17 mouse cellular contexts compared by ENCODE assay signal in the genomic region with DNA sequence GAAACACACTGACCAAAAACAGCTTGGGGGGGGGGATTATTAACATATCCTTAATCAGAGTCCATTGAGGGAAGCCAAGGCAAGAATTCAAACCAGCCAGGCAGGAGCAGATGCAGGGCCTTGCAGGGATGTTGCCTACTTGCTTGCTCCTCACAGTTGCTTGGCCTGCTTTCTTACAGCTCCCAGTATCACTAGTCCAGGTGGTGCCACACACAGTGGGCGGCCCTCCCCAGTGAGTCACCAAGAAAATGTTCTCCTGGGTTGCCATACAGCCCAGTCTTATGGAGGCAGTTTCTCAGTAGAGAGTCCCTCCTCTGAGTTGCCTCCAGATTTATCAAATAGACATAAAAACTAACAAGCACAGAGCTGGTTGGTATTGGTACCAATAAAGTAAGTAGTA. TPM values are rescaled to one million over a fixed set of nuclear protein-coding genes. Genes with fewer than 3 reads are reported as not detected.
DNase-seq lines count a peak whose midpoint lies in the region.
"Had no signal": no experiment of that assay in that cellular context is flagged by ENCODE, and none has a peak within 500 bp of the region (broad histone marks: within the 10 kb centered on the region; RNA-seq: fewer than 3 reads in every experiment).

No protein-coding gene starts in this region.

- peak; percentile 76 for DNase-seq in heart, adult 11 months
- DNase-seq in heart, adult 8-10 months (ENCODE audit: low spot score): no peak
- peak; percentile 45 to 51 for DNase-seq in left cerebral cortex, adult 18-20 months (ENCODE audit: low spot score in 2 of 2)
- DNase-seq in left cerebral cortex, adult 11 months (ENCODE audit: low spot score): no peak
- DNase-seq in brain, adult 2 months (ENCODE audit: low read depth, low spot score): peak; percentile 69
- peak; percentile 56 to 61 for DNase-seq in right cerebral cortex, adult 2 months (ENCODE audit: low spot score in 2 of 2)
- DNase-seq in adrenal gland, postnatal 4 days (ENCODE audit: low spot score in 2 of 2): no peak
- DNase-seq in gastrocnemius, postnatal 10 days: no peak
- DNase-seq: adrenal gland, postnatal 14 days; cerebellum, adult 9-11 months; gastrocnemius, postnatal 36 days; heart, postnatal 4 days; kidney, adult 9 months; kidney, postnatal 25 days; liver, embryonic 13.5 days; lung, adult 2 months; lung, postnatal 14 days had no signal

RNA-seq across cellular contexts. Expression of gene Rufy3, which starts 49.3 kb away (rescaled TPM):
- total RNA-seq in heart, adult 8-10 months (2022): 10 to 100 TPM; 12.8 to 16.1 (median 14.4) TPM
- total RNA-seq in left cerebral cortex, adult 18-20 months (2021): 100 to 1,000 TPM; 181 TPM
- total RNA-seq in adrenal gland, postnatal 4 days (2021): 10 to 100 TPM; 48.8 to 49.6 TPM
- total RNA-seq in gastrocnemius, postnatal 10 days (2021): 10 to 100 TPM in 1 of 2 experiments, 1 to 10 TPM in 1; 8.9 to 13.2 TPM

RNA-seq across cellular contexts. Expression of gene Utp3, which starts 59.9 kb away (rescaled TPM):
- total RNA-seq in heart, adult 8-10 months (2022): 10 to 100 TPM; 17.8 to 25.6 (median 21.5) TPM
- 10 to 100 TPM; 29.4 to 29.8 TPM for total RNA-seq in left cerebral cortex, adult 18-20 months (2021)
- total RNA-seq in adrenal gland, postnatal 4 days (2021): 10 to 100 TPM; 37.4 to 39.1 TPM
- 10 to 100 TPM; 24.2 to 27.1 TPM for total RNA-seq in gastrocnemius, postnatal 10 days (2021)

Comparison
In these comparisons a context has a peak if more than half of its experiments do, and no peak if none do; other contexts are left out.
1. DNase-seq: peak in heart, adult 11 months (single experiment), left cerebral cortex, adult 18-20 months (2 of 2), brain, adult 2 months (single experiment) and right cerebral cortex, adult 2 months (2 of 2); none in heart, adult 8-10 months (single experiment), left cerebral cortex, adult 11 months (single experiment), adrenal gland, postnatal 4 days (0 of 2) and gastrocnemius, postnatal 10 days (single experiment).